11 mouse cellular contexts compared by ENCODE assay signal in the genomic region with DNA sequence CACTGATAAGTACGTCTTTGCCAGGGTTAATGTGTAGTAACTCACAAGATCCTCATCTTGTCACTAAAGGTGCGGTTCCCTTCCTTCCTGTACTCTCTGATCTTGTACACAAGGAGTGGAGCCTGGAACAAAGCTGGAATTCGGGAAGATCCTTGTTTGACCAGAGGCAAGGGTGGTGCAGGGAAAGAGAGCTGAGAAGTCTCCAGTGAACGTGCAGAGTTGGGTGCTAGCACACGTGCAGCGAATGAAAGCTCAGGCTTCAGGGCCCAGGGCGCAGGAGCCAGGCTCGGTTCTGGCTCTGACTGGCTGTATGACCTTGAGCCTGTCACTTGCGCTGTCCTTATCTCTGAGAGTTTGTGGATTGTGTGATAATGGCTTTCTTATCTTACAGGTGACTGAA. TPM values are rescaled to one million over a fixed set of nuclear protein-coding genes. Genes with fewer than 3 reads are reported as not detected.
A peak's percentile ranks its signal among the peaks of the same experiment; 100 is the strongest.
DNase-seq lines count a peak whose midpoint lies in the region; ATAC-seq lines count a peak whose summit lies in the region.
"Had no signal": no experiment of that assay in that cellular context is flagged by ENCODE, and none has a peak within 500 bp of the region (broad histone marks: within the 10 kb centered on the region; RNA-seq: fewer than 3 reads in every experiment).

No protein-coding gene starts in this region.

- H3K4me1 ChIP-seq in heart, embryonic 11.5 days (ENCODE audit: control insufficient read depth, insufficient read depth, low read length), result peaks cover 19% of the 10 kb centered on the region
- H3K4me1 ChIP-seq in midbrain, embryonic 11.5 days (ENCODE audit: control insufficient read depth, insufficient read depth, low read length), result peaks cover 40% of the 10 kb centered on the region
- peaks cover 32% of the 10 kb centered on the region for H3K4me1 ChIP-seq in midbrain, embryonic 16.5 days (ENCODE audit: control insufficient read depth, insufficient read depth, low read length)
- H3K4me1 ChIP-seq in intestine, embryonic 15.5 days (replicated peaks), result peaks cover 26% of the 10 kb centered on the region

- H3K9me3 ChIP-seq in heart, embryonic 11.5 days (replicated peaks; ENCODE audit: control insufficient read depth, low read length), result no peaks in the 10 kb centered on the region
- no peaks in the 10 kb centered on the region for H3K9me3 ChIP-seq in midbrain, embryonic 11.5 days (ENCODE audit: control insufficient read depth, low read length)
- no peaks in the 10 kb centered on the region for H3K9me3 ChIP-seq in midbrain, embryonic 16.5 days (replicated peaks; ENCODE audit: control insufficient read depth, low read length, poor library complexity, severe bottlenecking)
- no peaks in the 10 kb centered on the region for H3K9me3 ChIP-seq in intestine, embryonic 15.5 days

- no peak overlapping the region for H3K4me2 ChIP-seq in heart, embryonic 11.5 days
- H3K4me2 ChIP-seq in midbrain, embryonic 11.5 days, result no peak overlapping the region
- H3K4me2 ChIP-seq in midbrain, embryonic 16.5 days (ENCODE audit: low read length), result no peak overlapping the region
- H3K4me2 ChIP-seq in intestine, embryonic 15.5 days (replicated peaks), result no peak overlapping the region

- WGBS in heart, embryonic 11.5 days (ENCODE audit: insufficient replicate concordance), result 50% methylated on average over 9 of the region's 9 CpGs
- WGBS in midbrain, embryonic 11.5 days, result 75% methylated on average over 9 of the region's 9 CpGs
- 79% methylated on average over 9 of the region's 9 CpGs for WGBS in midbrain, embryonic 16.5 days
- WGBS in intestine, embryonic 15.5 days, result 48% methylated on average over 9 of the region's 9 CpGs

- DNase-seq in heart, adult 11 months, result peak; percentile 88
- DNase-seq in midbrain, embryonic 11.5 days (ENCODE audit: low spot score, missing footprints), result no peak
- DNase-seq in cerebellum, postnatal 14 days, result no peak
- no peak for DNase-seq in B cell, adult 2 months

- H3K27ac ChIP-seq in heart, embryonic 11.5 days (ENCODE audit: low read depth, low read length), result no peak overlapping the region
- H3K27ac ChIP-seq in midbrain, embryonic 11.5 days (ENCODE audit: low read depth, low read length), result no peak overlapping the region
- no peak overlapping the region for H3K27ac ChIP-seq in midbrain, embryonic 16.5 days (ENCODE audit: low read length)
- H3K27ac ChIP-seq in intestine, embryonic 15.5 days, result 0 out of 2 replicates have a peak overlapping the region, but pooled peaks have one; percentile 45

- no peak overlapping the region for H3K4me3 ChIP-seq in heart, embryonic 11.5 days (ENCODE audit: low read depth, low read length)
- no peak overlapping the region for H3K4me3 ChIP-seq in midbrain, embryonic 11.5 days (ENCODE audit: low read depth, low read length)
- H3K4me3 ChIP-seq in midbrain, embryonic 16.5 days (ENCODE audit: low read depth, low read length), result no peak overlapping the region
- no peak overlapping the region for H3K4me3 ChIP-seq in intestine, embryonic 15.5 days (replicated peaks)

- no peak overlapping the region for H3K9ac ChIP-seq in heart, embryonic 11.5 days (ENCODE audit: low read depth, low read length)
- H3K9ac ChIP-seq in midbrain, embryonic 11.5 days (ENCODE audit: low read length), result peak overlapping the region; percentile 16; the same call in 1 of the 2 replicates
- H3K9ac ChIP-seq in midbrain, embryonic 16.5 days (ENCODE audit: low read depth, low read length), result no peak overlapping the region
- no peak overlapping the region for H3K9ac ChIP-seq in intestine, embryonic 15.5 days

- no peaks in the 10 kb centered on the region for H3K36me3 ChIP-seq in heart, embryonic 11.5 days (ENCODE audit: control insufficient read depth, insufficient read depth, low read length)
- H3K36me3 ChIP-seq in midbrain, embryonic 11.5 days (ENCODE audit: control insufficient read depth, insufficient read depth, low read length), result no peaks in the 10 kb centered on the region
- H3K36me3 ChIP-seq in midbrain, embryonic 16.5 days (ENCODE audit: control insufficient read depth, insufficient read depth, low read length), result no peaks in the 10 kb centered on the region
- H3K36me3 ChIP-seq in intestine, embryonic 15.5 days, result no peaks in the 10 kb centered on the region

- no peak for ATAC-seq in heart, embryonic 11.5 days (replicated peaks; ENCODE audit: insufficient number of reproducible peaks, low FRiP score, low TSS enrichment)
- ATAC-seq in midbrain, embryonic 11.5 days (ENCODE audit: low FRiP score), result no peak
- ATAC-seq in midbrain, embryonic 16.5 days, result no peak
- ATAC-seq in intestine, embryonic 15.5 days, result peak; percentile 44

- no peaks in the 10 kb centered on the region for H3K27me3 ChIP-seq in heart, embryonic 11.5 days (ENCODE audit: control insufficient read depth, insufficient read depth, low read length)
- no peaks in the 10 kb centered on the region for H3K27me3 ChIP-seq in midbrain, embryonic 11.5 days (ENCODE audit: control insufficient read depth, insufficient read depth, low read length)
- no peaks in the 10 kb centered on the region for H3K27me3 ChIP-seq in midbrain, embryonic 16.5 days (ENCODE audit: control insufficient read depth, insufficient read depth, low read depth, low read length)
- H3K27me3 ChIP-seq in intestine, embryonic 15.5 days (replicated peaks), result no peaks in the 10 kb centered on the region

RNA-seq across cellular contexts. Expression of a gene that starts 0.6 kb away (rescaled TPM):
- 21.6 and 23.1 TPM in 2 replicates for polyA plus RNA-seq in heart, embryonic 11.5 days (2014; fragmentation: Nextera tagmentation; extraction: Ambion mirVana)
- polyA plus RNA-seq in midbrain, embryonic 11.5 days (2014; fragmentation: Nextera tagmentation; extraction: Ambion mirVana), result 18.1 and 20.1 TPM in 2 replicates
- polyA plus RNA-seq in midbrain, embryonic 16.5 days (2015; fragmentation: Nextera tagmentation; extraction: Ambion mirVana), result 6.5 and 7.5 TPM in 2 replicates
- polyA plus RNA-seq in intestine, embryonic 15.5 days (2015; fragmentation: Nextera tagmentation; extraction: Ambion mirVana), result 18.1 and 20.3 TPM in 2 replicates

RNA-seq across cellular contexts. Expression of a gene that starts 44.5 kb away (rescaled TPM):
- 71.8 and 75.2 TPM in 2 replicates for polyA plus RNA-seq in heart, embryonic 11.5 days (2014; fragmentation: Nextera tagmentation; extraction: Ambion mirVana)
- not detected in 2 replicates for polyA plus RNA-seq in midbrain, embryonic 11.5 days (2014; fragmentation: Nextera tagmentation; extraction: Ambion mirVana)
- 0.47 TPM in 1 of 2 replicates, not detected in the other for polyA plus RNA-seq in midbrain, embryonic 16.5 days (2015; fragmentation: Nextera tagmentation; extraction: Ambion mirVana)
- not detected in 2 replicates for polyA plus RNA-seq in intestine, embryonic 15.5 days (2015; fragmentation: Nextera tagmentation; extraction: Ambion mirVana)
- polyA plus RNA-seq: activated CD4-positive, CD25-positive, alpha-beta regulatory T cell, adult 4 months; hindbrain, embryonic 11.5 days; large intestine, adult 2 months; liver, adult 2 months had no signal

Comparison
In these comparisons a context has a peak if more than half of its experiments do, and no peak if none do; other contexts are left out.
1. RNA of a gene that starts 44.5 kb away (polyA plus RNA-seq): 71.8 to 75.2 TPM in heart, embryonic 11.5 days; not detected in intestine, embryonic 15.5 days, not detected in midbrain, embryonic 11.5 days and 0.47 TPM in midbrain, embryonic 16.5 days; every median in the first group is over 10 times any median in the second.